Mouse (Mus musculus): ENCODE measurements at regions not wholly inside any gene's neighbourhood (a gene's known extent, or its start where the extent isn't known, plus 50 kb on each side); places are given as distances from the start of the nearest gene placed in this dataset.

GRCm38 (mm10) chr3:35465956-35466355 is 287.9 kb upstream of the Atp11b start:
- no peak overlapping the region for H3K4me2 ChIP-seq
- H3K4me1 ChIP-seq (ENCODE audit: control insufficient read depth, insufficient read depth, low read length), result no peaks in the 10 kb centered on the region
- H3K9ac ChIP-seq (ENCODE audit: low read depth, low read length), result no peak overlapping the region
- WGBS (ENCODE audit: insufficient replicate concordance), result 75% methylated on average over 3 of the region's 3 CpGs
- no peak overlapping the region for H3K4me3 ChIP-seq (ENCODE audit: low read depth, low read length)
- no peaks in the 10 kb centered on the region for H3K27me3 ChIP-seq (ENCODE audit: control insufficient read depth, insufficient read depth, low read length)
- H3K9me3 ChIP-seq (replicated peaks; ENCODE audit: control insufficient read depth, low read length), result no peaks in the 10 kb centered on the region
- H3K27ac ChIP-seq (ENCODE audit: low read depth, low read length), result no peak overlapping the region
- no peaks in the 10 kb centered on the region for H3K36me3 ChIP-seq (ENCODE audit: control insufficient read depth, insufficient read depth, low read length)
- ATAC-seq (replicated peaks; ENCODE audit: insufficient number of reproducible peaks, low FRiP score, low TSS enrichment), result no peak

- WGBS (ENCODE audit: insufficient replicate concordance), result 82% methylated on average over 7 of the region's 7 CpGs
- Histone ChIP-seq H3K27me3 (ENCODE audit: control insufficient read depth, insufficient read depth, low read length) (no peaks in the 10 kb centered on the region), H3K36me3 (ENCODE audit: control insufficient read depth, insufficient read depth, low read length) (no peaks in the 10 kb centered on the region), H3K4me2 (no peak overlapping the region), H3K4me1 (ENCODE audit: control insufficient read depth, insufficient read depth, low read length) (no peaks in the 10 kb centered on the region), H3K9me3 (replicated peaks; ENCODE audit: control insufficient read depth, low read length) (no peaks in the 10 kb centered on the region), H3K4me3 (ENCODE audit: low read depth, low read length) (no peak overlapping the region), H3K9ac (ENCODE audit: low read depth, low read length) (no peak overlapping the region), H3K27ac (ENCODE audit: low read depth, low read length) (no peak overlapping the region)
- ATAC-seq (replicated peaks; ENCODE audit: insufficient number of reproducible peaks, low FRiP score, low TSS enrichment), result no peak
These were observed 280.6 kb upstream of the Atp11b start for GRCm38 (mm10) chr3:35473351-35473750.

- WGBS (ENCODE audit: insufficient replicate concordance), result 55% methylated on average over 6 of the region's 6 CpGs
- no peak overlapping the region for H3K4me2 ChIP-seq
- no peaks in the 10 kb centered on the region for H3K36me3 ChIP-seq (ENCODE audit: control insufficient read depth, insufficient read depth, low read length)
- no peak for ATAC-seq (replicated peaks; ENCODE audit: insufficient number of reproducible peaks, low FRiP score, low TSS enrichment)
- H3K9ac ChIP-seq (ENCODE audit: low read depth, low read length), result no peak overlapping the region
- H3K27me3 ChIP-seq (ENCODE audit: control insufficient read depth, insufficient read depth, low read length), result no peaks in the 10 kb centered on the region
- H3K9me3 ChIP-seq (replicated peaks; ENCODE audit: control insufficient read depth, low read length), result no peaks in the 10 kb centered on the region
- no peak overlapping the region for H3K27ac ChIP-seq (ENCODE audit: low read depth, low read length)
- no peak overlapping the region for H3K4me3 ChIP-seq (ENCODE audit: low read depth, low read length)
- H3K4me1 ChIP-seq (ENCODE audit: control insufficient read depth, insufficient read depth, low read length), result no peaks in the 10 kb centered on the region
These were observed 279.5 kb upstream of the Atp11b start for GRCm38 (mm10) chr3:35474361-35474760.

GRCm38 (mm10) chr3:35475326-35475725 is 278.6 kb upstream of the Atp11b start:
- no peak overlapping the region for H3K4me3 ChIP-seq (ENCODE audit: low read depth, low read length)
- H3K36me3 ChIP-seq (ENCODE audit: control insufficient read depth, insufficient read depth, low read length), result no peaks in the 10 kb centered on the region
- no peak overlapping the region for H3K9ac ChIP-seq (ENCODE audit: low read depth, low read length)
- no peak overlapping the region for H3K4me2 ChIP-seq
- 74% methylated on average over 7 of the region's 7 CpGs for WGBS (ENCODE audit: insufficient replicate concordance)
- H3K9me3 ChIP-seq (replicated peaks; ENCODE audit: control insufficient read depth, low read length), result no peaks in the 10 kb centered on the region
- no peaks in the 10 kb centered on the region for H3K4me1 ChIP-seq (ENCODE audit: control insufficient read depth, insufficient read depth, low read length)
- H3K27me3 ChIP-seq (ENCODE audit: control insufficient read depth, insufficient read depth, low read length), result no peaks in the 10 kb centered on the region
- H3K27ac ChIP-seq (ENCODE audit: low read depth, low read length), result no peak overlapping the region
- no peak for ATAC-seq (replicated peaks; ENCODE audit: insufficient number of reproducible peaks, low FRiP score, low TSS enrichment)

GRCm38 (mm10) chr3:35480714-35481695 is 272.9 kb upstream of the Atp11b start:
- ATAC-seq (replicated peaks; ENCODE audit: insufficient number of reproducible peaks, low FRiP score, low TSS enrichment), result no peak
- Histone ChIP-seq H3K4me3 (ENCODE audit: low read depth, low read length) (no peak overlapping the region), H3K27ac (ENCODE audit: low read depth, low read length) (no peak overlapping the region), H3K9ac (ENCODE audit: low read depth, low read length) (no peak overlapping the region), H3K4me1 (ENCODE audit: control insufficient read depth, insufficient read depth, low read length) (0 out of 2 replicates have a peak, but pooled peaks cover 2% of the 10 kb centered on the region), H3K36me3 (ENCODE audit: control insufficient read depth, insufficient read depth, low read length) (no peaks in the 10 kb centered on the region), H3K9me3 (replicated peaks; ENCODE audit: control insufficient read depth, low read length) (no peaks in the 10 kb centered on the region), H3K4me2 (peak overlapping the region; percentile 47), H3K27me3 (ENCODE audit: control insufficient read depth, insufficient read depth, low read length) (no peaks in the 10 kb centered on the region; the same call in 1 of the 2 replicates)
- 47% methylated on average over 18 of the region's 18 CpGs for WGBS (ENCODE audit: insufficient replicate concordance)

GRCm38 (mm10) chr3:35481841-35482240 is 272.1 kb upstream of the Atp11b start:
- no peak for ATAC-seq (replicated peaks; ENCODE audit: insufficient number of reproducible peaks, low FRiP score, low TSS enrichment)
- Histone ChIP-seq H3K9me3 (replicated peaks; ENCODE audit: control insufficient read depth, low read length) (no peaks in the 10 kb centered on the region), H3K27ac (ENCODE audit: low read depth, low read length) (no peak overlapping the region), H3K36me3 (ENCODE audit: control insufficient read depth, insufficient read depth, low read length) (no peaks in the 10 kb centered on the region), H3K4me1 (ENCODE audit: control insufficient read depth, insufficient read depth, low read length) (0 out of 2 replicates have a peak, but pooled peaks cover 2% of the 10 kb centered on the region), H3K4me3 (ENCODE audit: low read depth, low read length) (0 out of 2 replicates have a peak overlapping the region, but pooled peaks have one; percentile 2), H3K4me2 (peak overlapping the region; percentile 47), H3K9ac (ENCODE audit: low read depth, low read length) (no peak overlapping the region), H3K27me3 (ENCODE audit: control insufficient read depth, insufficient read depth, low read length) (no peaks in the 10 kb centered on the region; the same call in 1 of the 2 replicates)
- WGBS (ENCODE audit: insufficient replicate concordance), result 24% methylated on average over 11 of the region's 11 CpGs

GRCm38 (mm10) chr3:35482296-35482695 is 271.6 kb upstream of the Atp11b start:
- no peak for ATAC-seq (replicated peaks; ENCODE audit: insufficient number of reproducible peaks, low FRiP score, low TSS enrichment)
- no peaks in the 10 kb centered on the region; the same call in 1 of the 2 replicates for H3K27me3 ChIP-seq (ENCODE audit: control insufficient read depth, insufficient read depth, low read length)
- no peaks in the 10 kb centered on the region for H3K9me3 ChIP-seq (replicated peaks; ENCODE audit: control insufficient read depth, low read length)
- H3K36me3 ChIP-seq (ENCODE audit: control insufficient read depth, insufficient read depth, low read length), result no peaks in the 10 kb centered on the region
- H3K27ac ChIP-seq (ENCODE audit: low read depth, low read length), result no peak overlapping the region
- 0 out of 2 replicates have a peak overlapping the region, but pooled peaks have one; percentile 2 for H3K4me3 ChIP-seq (ENCODE audit: low read depth, low read length)
- WGBS (ENCODE audit: insufficient replicate concordance), result 8% methylated on average over 6 of the region's 6 CpGs
- H3K4me2 ChIP-seq, result peak overlapping the region; percentile 47
- 0 out of 2 replicates have a peak, but pooled peaks cover 2% of the 10 kb centered on the region for H3K4me1 ChIP-seq (ENCODE audit: control insufficient read depth, insufficient read depth, low read length)
- no peak overlapping the region for H3K9ac ChIP-seq (ENCODE audit: low read depth, low read length)

GRCm38 (mm10) chr3:35482759-35483158 is 271.1 kb upstream of the Atp11b start:
- Histone ChIP-seq H3K4me2 (no peak overlapping the region), H3K36me3 (ENCODE audit: control insufficient read depth, insufficient read depth, low read length) (no peaks in the 10 kb centered on the region), H3K9me3 (replicated peaks; ENCODE audit: control insufficient read depth, low read length) (no peaks in the 10 kb centered on the region), H3K27me3 (ENCODE audit: control insufficient read depth, insufficient read depth, low read length) (no peaks in the 10 kb centered on the region; the same call in 1 of the 2 replicates), H3K9ac (ENCODE audit: low read depth, low read length) (no peak overlapping the region), H3K4me1 (ENCODE audit: control insufficient read depth, insufficient read depth, low read length) (0 out of 2 replicates have a peak, but pooled peaks cover 2% of the 10 kb centered on the region), H3K27ac (ENCODE audit: low read depth, low read length) (no peak overlapping the region), H3K4me3 (ENCODE audit: low read depth, low read length) (no peak overlapping the region)
- no peak for ATAC-seq (replicated peaks; ENCODE audit: insufficient number of reproducible peaks, low FRiP score, low TSS enrichment)
- 71% methylated on average over 10 of the region's 10 CpGs for WGBS (ENCODE audit: insufficient replicate concordance)

Measured in heart, embryonic 11.5 days (tissue).